Mouse (Mus musculus) testis, adult 10 weeks (tissue): ENCODE data around the gene Gm20865. TPM values are rescaled to one million over a fixed set of nuclear protein-coding genes. Genes with fewer than 3 reads are reported as not detected.

Experiments used
- polyA plus RNA-seq: library from polyadenylated mRNA; stranded (reverse); fragments of 350-450 nt; fragmentation: Illumina TruSeq; extraction: RNeasy Lipid Tissue Mini Kit (QIAGEN cat#74804); gene quantifications from one replicate; pipeline ENCODE4 v1.2.3, GENCODE M21; 2014; ENCODE audit warnings: low read depth, low replicate concordance

The Gm20865 gene
- polyA plus RNA-seq, result 8.5 TPM

DNA sequence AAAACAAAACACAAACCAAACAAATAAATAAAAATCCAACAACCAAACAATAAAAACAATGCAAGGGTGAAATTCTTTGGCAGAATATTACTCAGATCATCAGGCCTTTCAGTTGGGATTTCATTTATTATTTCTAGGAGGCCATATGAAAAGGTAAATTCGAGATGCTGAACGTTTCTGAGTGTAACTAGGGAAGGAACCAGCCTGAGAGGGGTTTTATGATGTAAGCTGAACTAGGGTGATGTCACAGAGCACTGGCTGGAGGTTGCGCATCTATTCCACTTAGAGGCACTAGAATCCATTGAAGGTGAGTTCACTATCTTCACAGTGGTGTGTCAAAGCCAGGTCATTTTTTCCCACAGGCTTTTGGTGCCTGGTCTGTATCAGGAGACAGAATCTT lies at the start of gene Gm20865:
Gene Gm20865 (plus strand): TSS at position 301 of the 400 bp plus-strand sequence.

Other genes starting within 250 kb of the Gm20865 start
- gene Gm29866, start 247.9 kb upstream of the Gm20865 start, polyA plus RNA-seq, result 4.5 TPM
- not detected for gene Gm20909, start 77.0 kb upstream of the Gm20865 start, polyA plus RNA-seq